Mouse (Mus musculus) hindbrain, embryonic 14.5 days (tissue): ENCODE results near the gene Nhp2. TPM values are rescaled to one million over a fixed set of nuclear protein-coding genes. Genes with fewer than 3 reads are reported as not detected.

Experiments used
- polyA plus RNA-seq: library from polyadenylated mRNA; unstranded; fragments of >200 nt; fragmentation: Nextera tagmentation; extraction: Ambion mirVana; gene quantifications from 2 replicates; pipeline ENCODE4 v1.2.1, GENCODE M21; 2014

The Nhp2 gene
- polyA plus RNA-seq, 1 experiment from 2014 or later = 118 TPM

Other genes with a start within 250 kb of the Nhp2 start
- gene Phykpl, start 35.0 kb upstream of the Nhp2 start, polyA plus RNA-seq = 7.5 and 9.8 TPM in 2 replicates
- gene Hnrnpab, start 12.9 kb upstream of the Nhp2 start, polyA plus RNA-seq = 399 and 421 TPM in 2 replicates
- 77.7 and 78.4 TPM in 2 replicates for gene Rmnd5b, start 16.2 kb downstream of the Nhp2 start, polyA plus RNA-seq
- gene N4bp3, start 31.1 kb downstream of the Nhp2 start, polyA plus RNA-seq = 19.9 and 22.4 TPM in 2 replicates
- gene D930048N14Rik, start 31.2 kb downstream of the Nhp2 start, polyA plus RNA-seq = 1.1 and 1.2 TPM in 2 replicates
- 97.7 and 107 TPM in 2 replicates for gene 0610009B22Rik, start 69.1 kb downstream of the Nhp2 start, polyA plus RNA-seq
- gene Sec24a, start 143.9 kb downstream of the Nhp2 start, polyA plus RNA-seq = 17.4 and 17.7 TPM in 2 replicates
- gene Sar1b, start 144.0 kb downstream of the Nhp2 start, polyA plus RNA-seq = 225 TPM in 2 replicates
- gene Jade2, start 237.9 kb downstream of the Nhp2 start, polyA plus RNA-seq = 0.39 and 0.56 TPM in 2 replicates